Mouse (Mus musculus) c-Kit-positive CD71-negative TER-119-negative erythroid progenitor cells, embryonic 14.5 days (primary cell): ENCODE results near the gene Cbfb.
A peak's percentile ranks its signal among the peaks of the same experiment; 100 is the strongest.
"Not testable (repeated sequence)": the region's sequence is repeated elsewhere in the genome, so short reads cannot be mapped to it uniquely, and the experiment has no call there.

Experiments used
- DNase-seq: peaks from one replicate; pipeline ENCODE4 v3.0.0-alpha.2; 2013; ENCODE audit warnings: low read depth

Gene Cbfb

GRCm38 (mm10) chr8:105182201-105182600, 11.7 kb downstream of the Cbfb start:
- no peak for DNase-seq

GRCm38 (mm10) chr8:105186467-105187005, 16.1 kb downstream of the Cbfb start:
- no peak for DNase-seq

- DNase-seq, result no peak
Measured at GRCm38 (mm10) chr8:105192182-105192581, 21.7 kb downstream of the Cbfb start.

- DNase-seq, result no peak
Measured at GRCm38 (mm10) chr8:105205748-105206147, 35.3 kb downstream of the Cbfb start.

- DNase-seq, result no peak
Measured at GRCm38 (mm10) chr8:105206766-105207275, 36.3 kb downstream of the Cbfb start.

GRCm38 (mm10) chr8:105207675-105208273, 37.3 kb downstream of the Cbfb start:
- DNase-seq, result no peak

GRCm38 (mm10) chr8:105209153-105210110, 39.0 kb downstream of the Cbfb start:
- DNase-seq, result no peak

- no peak for DNase-seq
Measured at GRCm38 (mm10) chr8:105214104-105214503, 43.6 kb downstream of the Cbfb start.

GRCm38 (mm10) chr8:105217926-105218522, 47.5 kb downstream of the Cbfb start:
- DNase-seq, result peak; percentile 48

- no peak for DNase-seq
Measured at GRCm38 (mm10) chr8:105223850-105224249, 53.4 kb downstream of the Cbfb start.

- DNase-seq, result peak; percentile 92
Measured at GRCm38 (mm10) chr8:105224413-105225271, 54.2 kb downstream of the Cbfb start, which contains the start of gene D230025D16Rik. Gene D230025D16Rik (plus strand): TSS chr8:105225145.

GRCm38 (mm10) chr8:105225272-105225593, 54.8 kb downstream of the Cbfb start:
- no peak for DNase-seq

- no peak for DNase-seq
Measured at GRCm38 (mm10) chr8:105225917-105226316, 55.4 kb downstream of the Cbfb start.

- no peak for DNase-seq
Measured at GRCm38 (mm10) chr8:105231503-105232320, 61.2 kb downstream of the Cbfb start.

GRCm38 (mm10) chr8:105232321-105232693, 61.8 kb downstream of the Cbfb start:
- DNase-seq, result not testable (repeated sequence)

GRCm38 (mm10) chr8:105233126-105233935, 62.9 kb downstream of the Cbfb start:
- no peak for DNase-seq

- DNase-seq, result no peak
Measured at GRCm38 (mm10) chr8:105235206-105235605, 64.7 kb downstream of the Cbfb start.

GRCm38 (mm10) chr8:105237442-105238142, 67.1 kb downstream of the Cbfb start:
- no peak for DNase-seq

- DNase-seq, result no peak
Measured at GRCm38 (mm10) chr8:105241016-105241415, 70.5 kb downstream of the Cbfb start.
